Mouse (Mus musculus) G1E (cell line): ENCODE measurements around the gene Fuca1.
"Not testable (repeated sequence)": the region's sequence is repeated elsewhere in the genome, so short reads cannot be mapped to it uniquely, and the experiment has no call there.

Experiments
- CTCF ChIP-seq: IDR thresholded peaks from 2 replicates; pipeline ENCODE4 v1.5.1; 2012; ENCODE audit warnings: low read depth, low read length, inconsistent platforms, mixed read lengths
- GATA1 ChIP-seq: IDR thresholded peaks from 2 replicates; pipeline ENCODE4 v1.6.1; 2012; ENCODE audit warnings: borderline replicate concordance, low read length, inconsistent platforms, mixed read lengths
- GATA2 ChIP-seq: IDR thresholded peaks from 2 replicates; pipeline ENCODE4 v1.6.1; 2012; ENCODE audit warnings: low read depth, low read length, inconsistent platforms, borderline replicate concordance
- POLR2AphosphoS5 ChIP-seq: IDR thresholded peaks from 2 replicates; pipeline ENCODE4 v1.6.1; 2012; ENCODE audit warnings: low read depth, low read length, inconsistent platforms; ENCODE audit not compliant: insufficient replicate concordance
- TAL1 ChIP-seq: conservative IDR thresholded peaks from 2 replicates; pipeline ENCODE4 v1.6.1; 2012; ENCODE audit warnings: low read depth, low read length, inconsistent platforms, mixed read lengths

DNA sequence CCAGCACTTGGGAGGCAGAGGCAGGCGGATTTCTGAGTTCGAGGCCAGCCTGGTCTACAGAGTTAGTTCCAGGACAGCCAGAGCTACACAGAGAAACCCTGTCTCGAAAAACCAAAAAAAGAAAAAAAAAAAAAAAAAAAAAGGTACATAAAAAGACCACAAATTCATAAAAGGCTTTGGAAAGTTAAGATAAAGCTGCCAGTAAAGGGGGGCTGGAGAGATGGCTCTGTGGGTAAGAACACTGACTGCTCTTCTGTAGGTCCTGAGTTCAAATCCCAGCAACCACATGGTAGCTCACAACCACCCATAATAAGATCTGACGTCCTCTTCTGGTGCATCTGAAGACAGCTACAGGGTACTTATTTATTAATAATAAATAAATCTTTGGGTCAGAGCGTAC is 59.7 kb downstream of the Fuca1 start:
- TF ChIP-seq CTCF, POLR2AphosphoS5, TAL1, GATA1, GATA2: not testable (repeated sequence)
